Mouse (Mus musculus) left cerebral cortex, postnatal 4 days (tissue): ENCODE results near the gene Lrrc36. TPM values are rescaled to one million over a fixed set of nuclear protein-coding genes. Genes with fewer than 3 reads are reported as not detected.

Experiments used
- DNase-seq: peaks from one replicate; pipeline ENCODE4 v3.0.0-alpha.2; 2022
- intact Hi-C: fragments of 180-260 bp; cut with DNase I; formaldehyde crosslinking; loops from one replicate; pipeline ENCODE4 v1.15.1; 2025
- total RNA-seq, 2 experiments: library from RNA; stranded (reverse); gene quantifications; 2 replicates each; pipeline ENCODE4 v1.2.3; 2021

The Lrrc36 gene
- total RNA-seq, result under 1 TPM; 0.40 to 0.64 TPM

- intact Hi-C loops, result no loop called here
- DNase-seq, result peak; percentile 64
These were observed at the start of gene Lrrc36, which contains the start of gene Kctd19 for GRCm38 (mm10) chr8:105413391-105413790. Lrrc36 (plus strand) TSS chr8:105413571. Kctd19 (minus strand) TSS chr8:105413502.

DNA sequence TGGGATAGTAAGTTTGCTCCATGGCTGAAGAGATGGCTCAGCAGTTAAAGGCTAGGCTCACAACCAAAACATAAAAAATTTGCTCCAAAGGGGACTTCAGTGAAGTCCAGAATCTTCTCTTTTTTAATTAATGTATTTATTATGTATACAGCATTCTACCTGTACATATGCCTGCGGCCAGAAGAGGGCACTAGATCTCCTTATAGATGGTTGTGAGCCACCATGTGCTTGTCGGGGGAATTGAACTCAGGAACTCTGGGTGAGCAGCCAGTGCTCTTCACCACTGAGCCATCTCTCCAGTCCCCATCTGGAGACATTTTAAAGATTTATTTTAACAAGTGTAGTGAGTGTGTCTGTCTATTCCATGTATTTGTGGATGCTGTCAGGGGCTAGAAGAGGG, 46.3 kb upstream of the Lrrc36 start:
- DNase-seq, result no peak
- intact Hi-C loops, result loop anchor here (10.0 kb wide), 1 partner anchor 108 kb away; the partner anchor contains the start of gene Tppp3

GRCm38 (mm10) chr8:105372473-105372872, 40.9 kb upstream of the Lrrc36 start:
- intact Hi-C loops, result no loop called here
- DNase-seq, result no peak

DNA sequence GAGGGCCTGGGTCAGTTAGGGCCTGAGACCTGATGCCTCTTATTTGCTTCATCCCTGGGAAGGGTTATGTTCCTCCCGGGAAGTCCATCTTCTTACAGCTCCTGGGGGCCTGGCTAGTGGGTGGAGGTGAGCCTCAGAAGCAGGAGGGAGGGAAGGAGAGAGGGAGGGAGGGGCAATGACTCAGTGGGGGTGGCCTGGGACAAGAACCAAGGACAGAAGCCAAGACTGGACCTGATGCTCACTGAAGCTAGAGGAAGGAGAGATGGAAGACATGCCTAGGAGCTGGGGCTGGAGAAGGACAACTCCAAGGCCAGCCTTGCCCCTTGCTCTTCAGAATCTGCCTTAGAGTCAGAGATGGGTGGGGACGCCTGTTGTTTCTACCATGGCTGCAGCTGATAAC, 40.3 kb upstream of the Lrrc36 start, which contains the start of gene Plekhg4:
TSS of gene Plekhg4 (plus strand) at position 243 of the 400 bp plus-strand sequence.
- intact Hi-C loops, result no loop called here
- DNase-seq, result no peak

DNA sequence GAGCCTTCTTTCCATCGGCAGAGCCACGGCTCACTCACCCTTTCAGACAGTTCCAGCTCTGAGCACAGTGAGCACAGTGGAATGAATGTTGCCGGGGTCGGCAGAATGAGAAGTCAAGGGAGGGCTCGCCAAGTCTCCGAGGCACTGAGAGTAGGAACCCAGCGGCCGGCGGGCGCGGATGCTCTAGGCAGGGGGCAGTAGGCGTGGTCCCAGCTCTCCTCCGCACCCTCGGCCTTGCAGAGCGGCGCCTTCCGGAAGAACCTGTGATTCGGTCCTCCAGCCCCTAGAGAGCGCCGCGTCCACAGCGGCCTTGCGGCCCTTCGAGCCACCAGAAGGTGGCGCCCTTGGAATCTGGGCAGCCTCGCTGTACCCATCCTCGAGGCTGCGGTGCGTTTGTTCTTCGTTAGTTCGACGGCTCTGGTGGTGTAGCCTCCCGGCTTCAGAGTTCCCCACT, 38.8 kb upstream of the Lrrc36 start:
- peak; percentile 46 for DNase-seq
- intact Hi-C loops, result no loop called here

GRCm38 (mm10) chr8:105378673-105379072, 34.7 kb upstream of the Lrrc36 start:
- peak; percentile 75 for DNase-seq
- intact Hi-C loops, result no loop called here

DNA sequence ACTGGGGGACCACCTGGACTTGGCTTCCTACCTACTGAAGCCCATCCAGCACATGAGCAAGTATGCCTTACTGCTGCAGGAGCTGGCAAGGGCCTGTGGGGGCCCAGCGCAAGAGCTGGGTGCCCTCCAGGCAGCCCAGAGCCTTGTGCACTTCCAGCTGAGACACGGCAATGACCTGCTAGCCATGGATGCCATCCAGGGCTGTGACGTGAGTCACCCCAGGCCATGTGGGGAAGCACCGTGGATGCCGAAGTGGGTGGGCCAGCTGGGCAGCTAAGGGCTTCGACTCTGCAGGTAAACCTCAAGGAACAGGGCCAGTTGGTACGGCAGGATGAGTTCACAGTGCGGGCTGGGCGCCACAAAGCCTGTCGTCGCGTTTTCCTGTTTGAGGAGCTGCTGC, 33.1 kb upstream of the Lrrc36 start:
- intact Hi-C loops, result no loop called here

DNA sequence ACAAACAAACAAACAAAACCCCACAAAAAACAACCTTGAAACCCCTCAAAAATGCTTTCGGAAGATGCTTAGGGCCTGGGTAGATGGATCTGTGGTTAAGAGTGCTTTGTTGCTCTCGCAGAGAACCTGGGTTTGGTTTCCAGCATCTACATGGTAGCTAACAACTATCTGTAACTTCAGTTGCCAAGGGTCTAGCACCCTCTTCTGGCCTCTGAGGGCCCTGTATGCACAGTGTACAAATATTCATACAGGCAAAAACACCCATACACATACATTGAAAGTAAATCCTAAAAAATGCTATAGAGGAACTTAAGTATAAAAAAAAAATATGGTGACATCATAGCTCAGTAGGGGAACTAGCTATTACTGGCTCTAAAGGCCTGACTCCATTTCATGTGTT, 29.3 kb upstream of the Lrrc36 start:
- intact Hi-C loops, result no loop called here
- DNase-seq, result no peak

More for the DNA sequence above, 33.1 kb upstream of the Lrrc36 start:
- DNase-seq, result no peak

GRCm38 (mm10) chr8:105387151-105387550, 26.2 kb upstream of the Lrrc36 start:
- DNase-seq, result no peak
- intact Hi-C loops, result no loop called here

DNA sequence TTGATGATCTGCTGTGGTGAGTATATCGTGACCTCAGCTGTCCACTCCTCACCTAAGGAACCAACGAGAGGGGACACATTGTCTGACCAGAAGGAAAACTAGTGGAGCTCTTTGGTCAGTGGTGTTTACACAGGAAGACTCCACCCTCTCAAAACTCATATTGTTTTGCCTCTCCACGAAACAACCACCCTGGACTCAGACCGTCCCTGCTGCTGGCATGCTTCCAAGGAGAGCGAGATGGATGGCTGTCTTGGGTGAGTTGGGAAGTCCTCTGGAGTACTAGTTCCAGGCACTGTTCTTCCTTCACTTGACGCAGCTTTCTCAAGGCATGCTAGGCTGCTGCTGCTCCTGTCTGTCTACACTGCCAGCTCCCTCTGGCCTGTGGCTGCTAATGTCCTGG, 24.3 kb upstream of the Lrrc36 start:
- DNase-seq, result no peak
- intact Hi-C loops, result no loop called here

DNA sequence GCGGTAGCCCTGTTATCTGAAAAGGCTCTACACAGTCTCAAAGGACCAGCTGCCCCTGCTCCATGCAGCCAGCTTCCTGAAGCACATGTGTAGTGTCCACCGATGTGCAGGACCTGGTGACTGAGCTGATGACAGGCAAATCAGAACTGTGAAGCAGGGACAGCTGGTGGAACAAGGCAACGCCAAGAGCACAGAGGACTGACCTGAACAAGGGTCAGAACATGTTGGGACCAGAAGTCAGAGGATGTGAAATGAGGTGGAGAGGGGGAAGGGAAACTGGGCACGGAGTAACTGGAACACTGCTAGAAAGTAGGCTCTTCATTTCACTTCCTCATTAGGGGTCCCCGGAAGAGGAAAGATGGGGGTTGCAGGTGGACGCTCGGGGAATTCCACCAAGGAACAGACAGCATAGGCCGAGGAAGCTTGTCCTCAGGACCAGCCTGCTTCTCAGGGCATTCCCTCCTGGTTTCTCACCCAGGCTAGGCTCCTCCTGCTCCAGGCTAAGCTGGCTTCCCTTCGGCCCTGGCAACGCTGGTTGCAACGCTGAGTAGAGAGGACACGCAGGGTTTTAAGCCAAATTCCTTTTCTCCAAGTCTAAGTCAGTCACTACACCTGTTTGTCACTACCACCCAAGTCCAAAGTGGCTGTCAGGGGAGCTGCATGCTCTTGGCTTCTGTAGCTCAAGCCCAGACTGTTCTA, 20.1 kb upstream of the Lrrc36 start:
- no peak for DNase-seq
- intact Hi-C loops, result no loop called here

DNA sequence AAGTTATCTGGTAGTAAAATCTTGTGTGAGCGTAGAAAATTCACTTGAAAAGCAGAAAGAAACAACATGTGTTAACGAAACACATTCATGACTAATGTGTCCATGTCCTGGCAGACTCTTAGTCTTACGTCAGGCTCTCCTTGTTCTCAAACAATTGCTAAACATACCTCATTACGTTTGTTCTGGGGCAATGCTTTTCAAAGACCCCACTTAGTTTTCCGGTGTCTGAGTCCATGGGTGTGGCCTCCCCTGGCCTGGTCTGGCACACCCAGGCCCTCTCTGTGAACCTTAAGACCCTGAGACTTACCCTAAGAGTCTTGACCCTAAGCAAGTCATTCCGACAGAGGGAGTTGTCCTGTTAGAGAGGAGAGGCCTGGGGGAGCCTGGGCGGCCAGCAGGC, 19.5 kb upstream of the Lrrc36 start:
- no peak for DNase-seq
- intact Hi-C loops, result no loop called here

DNA sequence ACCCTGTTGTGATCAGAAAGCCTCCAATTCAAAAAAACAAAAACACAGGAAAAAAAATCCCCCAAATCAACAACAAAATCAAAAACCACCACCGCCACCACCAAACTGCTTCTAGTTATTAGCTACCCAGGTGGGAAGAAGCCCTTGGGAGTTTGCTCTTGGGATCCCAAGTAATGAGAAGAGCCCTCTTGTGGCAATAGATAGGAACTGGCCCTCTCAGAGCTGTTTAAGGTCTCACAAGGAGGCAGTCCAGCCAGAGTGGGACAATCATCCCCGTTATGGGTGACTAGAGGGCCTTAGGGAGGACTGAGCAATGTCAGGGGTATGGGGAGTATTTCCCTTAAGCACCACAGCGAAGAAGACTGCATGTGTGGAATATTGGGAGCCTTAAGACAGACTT, 15.6 kb upstream of the Lrrc36 start:
- intact Hi-C loops, result no loop called here

GRCm38 (mm10) chr8:105400016-105400415, 13.4 kb upstream of the Lrrc36 start:
- intact Hi-C loops, result no loop called here

More for the DNA sequence above, 15.6 kb upstream of the Lrrc36 start:
- DNase-seq, result no peak

GRCm38 (mm10) chr8:105403467-105403866, 9.9 kb upstream of the Lrrc36 start:
- intact Hi-C loops, result no loop called here
- DNase-seq, result no peak

More at GRCm38 (mm10) chr8:105400016-105400415, 13.4 kb upstream of the Lrrc36 start:
- DNase-seq, result no peak

GRCm38 (mm10) chr8:105404496-105404895, 8.9 kb upstream of the Lrrc36 start:
- no peak for DNase-seq

DNA sequence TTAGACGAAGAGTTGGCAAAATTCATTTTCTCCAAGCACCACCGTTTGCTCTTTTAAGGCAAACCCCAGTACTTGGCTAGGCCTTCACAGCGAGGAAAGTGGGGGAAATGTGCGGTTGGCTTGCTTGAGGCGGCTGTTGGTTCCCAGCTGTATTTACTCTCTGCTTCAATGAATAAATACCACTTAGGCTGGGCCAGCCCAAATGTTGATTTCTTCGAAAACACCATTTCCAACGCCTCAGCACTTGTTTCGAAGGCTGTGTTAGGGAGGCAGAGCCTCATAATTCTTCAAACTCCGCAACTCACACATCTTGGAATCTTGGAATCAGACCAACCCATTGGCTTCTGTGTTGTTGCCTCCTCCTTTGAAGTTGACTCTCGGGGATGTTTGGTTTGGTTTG, 7.0 kb upstream of the Lrrc36 start:
- no peak for DNase-seq
- intact Hi-C loops, result no loop called here

More at GRCm38 (mm10) chr8:105404496-105404895, 8.9 kb upstream of the Lrrc36 start:
- intact Hi-C loops, result no loop called here

DNA sequence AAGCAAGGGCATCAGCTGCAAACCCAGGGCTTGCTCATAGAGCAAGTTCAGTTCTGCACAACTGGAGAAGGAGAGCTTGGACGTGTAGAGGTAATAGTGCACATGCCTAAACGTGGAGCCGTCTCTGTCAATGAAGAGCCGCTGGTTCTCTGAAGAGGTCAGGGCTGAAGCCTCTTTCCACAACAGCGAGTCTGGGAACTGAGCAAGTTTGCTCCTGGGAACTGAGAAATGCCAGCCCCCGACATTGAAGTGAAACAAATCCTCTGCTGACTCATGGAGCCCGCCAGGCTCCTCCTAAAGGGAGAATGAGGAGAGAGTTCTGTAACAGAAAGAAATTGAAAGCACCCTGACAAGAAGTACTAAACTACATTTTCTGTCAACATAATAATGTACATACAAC, 5.0 kb upstream of the Lrrc36 start:
- intact Hi-C loops, result no loop called here
- no peak for DNase-seq

- DNase-seq, result no peak
- intact Hi-C loops, result no loop called here
These were observed 3.4 kb upstream of the Lrrc36 start for GRCm38 (mm10) chr8:105409947-105410346.

GRCm38 (mm10) chr8:105418992-105419391, 5.6 kb downstream of the Lrrc36 start:
- intact Hi-C loops, result no loop called here
- DNase-seq, result no peak

DNA sequence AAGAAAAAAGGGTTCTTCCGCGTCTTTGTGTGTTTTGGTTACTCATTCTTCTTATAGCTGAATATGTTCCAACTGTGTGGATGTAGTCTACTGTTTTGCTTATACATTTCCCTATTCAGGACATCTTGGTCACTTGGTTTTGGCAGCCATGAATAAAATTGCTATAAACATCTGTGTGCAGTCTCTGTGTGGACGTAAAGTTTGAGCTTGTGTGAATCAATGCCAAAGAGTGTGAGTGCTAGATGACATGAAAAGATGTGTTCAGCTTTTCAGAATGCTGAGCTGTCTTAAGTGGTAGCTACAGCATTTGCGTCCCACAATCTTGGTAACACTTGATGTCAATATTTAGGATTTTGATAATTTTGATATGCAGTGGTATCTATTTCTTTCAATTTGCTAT, 6.4 kb downstream of the Lrrc36 start:
- no peak for DNase-seq
- intact Hi-C loops, result no loop called here

GRCm38 (mm10) chr8:105422006-105422405, 8.6 kb downstream of the Lrrc36 start:
- intact Hi-C loops, result no loop called here
- DNase-seq, result no peak

GRCm38 (mm10) chr8:105426878-105427277, 13.5 kb downstream of the Lrrc36 start:
- no peak for DNase-seq
- intact Hi-C loops, result no loop called here
